Mouse (Mus musculus): ENCODE results near the gene Gm5128. TPM values are rescaled to one million over a fixed set of nuclear protein-coding genes. Genes with fewer than 3 reads are reported as not detected.
"Not testable (repeated sequence)": the region's sequence is repeated elsewhere in the genome, so short reads cannot be mapped to it uniquely, and the experiment has no call there.

Gene Gm5128
- not detected for polyA plus RNA-seq (2021)

- CTCF ChIA-PET; in situ Hi-C loops (cut with MboI; ENCODE audit: low pct_unique_long_range_greater_than_20kb); DNase-seq (ENCODE audit: low read depth, low spot score); ATAC-seq; H3K27me3 ChIP-seq; POLR2A ChIA-PET: not testable (repeated sequence)
Observed at GRCm38 (mm10) chrX:135372984-135373383, at the start of gene Gm5128. Gm5128 (plus strand) TSS chrX:135373284.

- in situ Hi-C loops (cut with MboI; ENCODE audit: low pct_unique_long_range_greater_than_20kb); CTCF ChIA-PET; ATAC-seq; POLR2A ChIA-PET; DNase-seq (ENCODE audit: low read depth, low spot score); H3K27me3 ChIP-seq: not testable (repeated sequence)
Observed at GRCm38 (mm10) chrX:135360685-135361084, 12.4 kb upstream of the Gm5128 start.

GRCm38 (mm10) chrX:135361943-135362342, 11.1 kb upstream of the Gm5128 start:
- in situ Hi-C loops (cut with MboI; ENCODE audit: low pct_unique_long_range_greater_than_20kb); ATAC-seq; POLR2A ChIA-PET: not testable (repeated sequence)

GRCm38 (mm10) chrX:135403578-135403977, 30.5 kb downstream of the Gm5128 start:
- in situ Hi-C loops (cut with MboI; ENCODE audit: low pct_unique_long_range_greater_than_20kb); H3K27me3 ChIP-seq; DNase-seq (ENCODE audit: low read depth, low spot score); CTCF ChIA-PET; ATAC-seq; POLR2A ChIA-PET: not testable (repeated sequence)

More at GRCm38 (mm10) chrX:135361943-135362342, 11.1 kb upstream of the Gm5128 start:
- H3K27me3 ChIP-seq; DNase-seq (ENCODE audit: low read depth, low spot score); CTCF ChIA-PET: not testable (repeated sequence)

- in situ Hi-C loops (cut with MboI; ENCODE audit: low pct_unique_long_range_greater_than_20kb); POLR2A ChIA-PET; ATAC-seq: not testable (repeated sequence)
Observed at GRCm38 (mm10) chrX:135421203-135421602, 48.1 kb downstream of the Gm5128 start.

GRCm38 (mm10) chrX:135421824-135422223, 48.7 kb downstream of the Gm5128 start:
- in situ Hi-C loops (cut with MboI; ENCODE audit: low pct_unique_long_range_greater_than_20kb); ATAC-seq; CTCF ChIA-PET: not testable (repeated sequence)

More at GRCm38 (mm10) chrX:135421203-135421602, 48.1 kb downstream of the Gm5128 start:
- DNase-seq (ENCODE audit: low read depth, low spot score); H3K27me3 ChIP-seq; CTCF ChIA-PET: not testable (repeated sequence)

GRCm38 (mm10) chrX:135422473-135422872, 49.4 kb downstream of the Gm5128 start:
- in situ Hi-C loops (cut with MboI; ENCODE audit: low pct_unique_long_range_greater_than_20kb); CTCF ChIA-PET; H3K27me3 ChIP-seq; DNase-seq (ENCODE audit: low read depth, low spot score); ATAC-seq; POLR2A ChIA-PET: not testable (repeated sequence)

More at GRCm38 (mm10) chrX:135421824-135422223, 48.7 kb downstream of the Gm5128 start:
- POLR2A ChIA-PET; DNase-seq (ENCODE audit: low read depth, low spot score); H3K27me3 ChIP-seq: not testable (repeated sequence)

Other genes starting within 250 kb of the Gm5128 start
- not detected for gene Gm15023, start 195.7 kb upstream of the Gm5128 start, polyA plus RNA-seq (2021)
- not detected for gene Tceal6, start 162.6 kb upstream of the Gm5128 start, polyA plus RNA-seq (2021)
- gene Pramel3, start 71.0 kb upstream of the Gm5128 start, polyA plus RNA-seq (2021): not detected
- not detected for gene Gm7903, start 60.6 kb downstream of the Gm5128 start, polyA plus RNA-seq (2021)
- gene AV320801, start 121.3 kb downstream of the Gm5128 start, polyA plus RNA-seq (2021): not detected
- not detected for gene Nxf7, start 225.5 kb downstream of the Gm5128 start, polyA plus RNA-seq (2021)